Mouse (Mus musculus): ENCODE data around the gene Hscb. TPM values are rescaled to one million over a fixed set of nuclear protein-coding genes. Genes with fewer than 3 reads are reported as not detected.

Gene Hscb
- total and polyA plus RNA-seq, 3 experiments = 17.7 to 18.7 (median 18.5) TPM

DNA sequence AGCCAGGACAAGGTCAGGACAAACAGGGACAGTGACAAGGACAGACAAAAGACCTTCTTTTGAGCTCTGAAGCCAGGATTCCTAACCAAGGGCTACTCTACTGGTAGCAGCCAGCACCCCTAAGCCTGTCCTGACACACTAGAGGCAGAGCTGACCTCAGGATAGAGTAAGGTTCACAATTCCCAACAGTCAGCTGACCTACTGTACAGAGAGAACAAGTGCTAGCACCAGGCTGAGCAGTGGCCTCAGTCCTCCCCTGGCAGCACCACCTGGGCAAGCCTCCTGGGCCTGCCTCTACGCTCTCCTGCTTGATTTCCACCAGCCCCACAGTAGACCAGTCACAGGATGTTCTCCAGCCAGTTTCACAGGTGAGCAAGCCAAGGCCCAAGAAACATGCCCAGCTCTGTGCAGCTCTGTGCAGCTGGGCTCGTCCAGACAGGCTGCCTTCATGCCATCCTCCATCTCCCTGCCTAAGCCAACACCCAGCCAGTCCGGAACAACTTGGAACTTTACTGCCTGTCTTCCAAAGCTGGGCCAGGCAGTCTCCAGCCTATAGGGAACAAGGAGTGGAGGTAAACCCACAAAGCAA lies 38.4 kb downstream of the Hscb start:
- no peak overlapping the region for H3K4me3 ChIP-seq
- peak overlapping the region; percentile 28 for H3K27ac ChIP-seq
- no peak for DNase-seq
- WGBS = 67% methylated on average over 3 of the region's 3 CpGs
- peaks cover 6% of the 10 kb centered on the region for H3K79me2 ChIP-seq (replicated peaks; ENCODE audit: control insufficient read depth, insufficient read depth, low read length)
- intact Hi-C loops (cut with DNase I) = no loop called here
- peaks cover 22% of the 10 kb centered on the region for H3K4me1 ChIP-seq (ENCODE audit: control insufficient read depth, insufficient read depth, low read length)
- TF ChIP-seq CTCF (IDR thresholded peaks at IDR 0.05) (no peak), EP300 (IDR thresholded peaks at IDR 0.05; ENCODE audit: insufficient read depth, low read depth, low read length) (no peak), POLR2A (IDR thresholded peaks at IDR 0.05; ENCODE audit: insufficient read depth, low read depth, low read length) (no peak)
- no peaks in the 10 kb centered on the region for H3K27me3 ChIP-seq (ENCODE audit: control insufficient read depth, insufficient read depth, low read length)
- no peak overlapping the region for H3K9ac ChIP-seq (ENCODE audit: low read depth, low read length)
- H3K36me3 ChIP-seq (ENCODE audit: control insufficient read depth, insufficient read depth, low read length) = no peaks in the 10 kb centered on the region; the same call in 1 of the 2 replicates

DNA sequence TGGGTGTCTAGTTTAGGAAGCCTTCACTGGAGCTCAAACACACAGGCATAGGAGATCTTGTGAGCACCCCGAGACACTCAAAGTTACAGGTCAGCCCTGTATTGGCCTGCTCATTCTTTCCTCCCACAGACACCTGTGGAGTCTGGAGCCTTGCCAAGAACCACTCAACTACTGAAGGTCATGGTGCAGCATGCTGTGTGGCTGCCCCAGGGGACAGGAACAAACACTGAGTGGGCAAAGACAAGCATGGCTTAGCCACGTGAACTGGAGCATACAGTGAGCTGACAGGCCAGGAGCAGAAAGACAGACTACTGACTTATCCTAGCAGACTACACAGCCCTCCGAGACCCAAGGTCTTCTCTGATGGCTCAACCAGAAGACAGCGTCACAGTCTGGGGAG lies 41.9 kb downstream of the Hscb start:
- Histone ChIP-seq H3K27me3 (ENCODE audit: control insufficient read depth, insufficient read depth, low read length) (no peaks in the 10 kb centered on the region), H3K79me2 (replicated peaks; ENCODE audit: control insufficient read depth, insufficient read depth, low read length) (peaks cover 3% of the 10 kb centered on the region), H3K9ac (ENCODE audit: low read depth, low read length) (no peak overlapping the region), H3K4me3 (no peak overlapping the region), H3K4me1 (ENCODE audit: control insufficient read depth, insufficient read depth, low read length) (peaks cover 19% of the 10 kb centered on the region), H3K36me3 (ENCODE audit: control insufficient read depth, insufficient read depth, low read length) (no peaks in the 10 kb centered on the region; the same call in 1 of the 2 replicates), H3K27ac (no peak overlapping the region; the same call in 1 of the 2 replicates)
- WGBS = 35% methylated on average over 4 of the region's 4 CpGs
- no peak for TF ChIP-seq POLR2A (IDR thresholded peaks at IDR 0.05; ENCODE audit: insufficient read depth, low read depth, low read length)
- 0 out of 2 replicates have a peak, but pooled peaks have one; percentile 37 for TF ChIP-seq EP300 (IDR thresholded peaks at IDR 0.05; ENCODE audit: insufficient read depth, low read depth, low read length)
- no peak for TF ChIP-seq CTCF (IDR thresholded peaks at IDR 0.05)
- DNase-seq = no peak
- intact Hi-C loops (cut with DNase I) = no loop called here

DNA sequence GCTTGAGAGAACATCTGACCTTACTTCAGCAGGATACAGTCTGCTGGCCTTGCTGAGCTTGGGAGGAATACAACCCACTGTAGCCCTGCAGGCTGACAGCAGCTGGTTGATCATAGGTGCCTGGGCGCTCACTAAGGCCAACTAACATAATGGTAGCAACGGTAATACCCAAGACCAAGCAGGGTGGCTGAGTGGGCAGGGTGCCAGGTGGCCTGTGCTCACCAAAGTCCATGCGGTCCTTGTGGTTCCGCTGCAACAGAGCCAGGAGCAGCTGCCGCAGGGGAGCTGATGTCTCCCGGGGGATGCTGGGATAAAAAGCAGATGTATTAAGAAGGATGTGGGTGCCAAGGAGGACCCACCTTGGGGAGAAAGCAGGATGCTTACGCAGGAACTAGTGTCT lies 45.2 kb downstream of the Hscb start:
- no peak overlapping the region for H3K9ac ChIP-seq (ENCODE audit: low read depth, low read length)
- no peak overlapping the region for H3K27ac ChIP-seq
- 82% methylated on average over 7 of the region's 7 CpGs for WGBS
- no peak overlapping the region for H3K4me3 ChIP-seq
- intact Hi-C loops (cut with DNase I) = no loop called here
- H3K27me3 ChIP-seq (ENCODE audit: control insufficient read depth, insufficient read depth, low read length) = no peaks in the 10 kb centered on the region
- no peaks in the 10 kb centered on the region for H3K79me2 ChIP-seq (replicated peaks; ENCODE audit: control insufficient read depth, insufficient read depth, low read length)
- TF ChIP-seq CTCF (IDR thresholded peaks at IDR 0.05) (no peak), EP300 (IDR thresholded peaks at IDR 0.05; ENCODE audit: insufficient read depth, low read depth, low read length) (no peak), POLR2A (IDR thresholded peaks at IDR 0.05; ENCODE audit: insufficient read depth, low read depth, low read length) (no peak)
- peaks cover 7% of the 10 kb centered on the region; the same call in 1 of the 2 replicates for H3K4me1 ChIP-seq (ENCODE audit: control insufficient read depth, insufficient read depth, low read length)
- H3K36me3 ChIP-seq (ENCODE audit: control insufficient read depth, insufficient read depth, low read length) = no peaks in the 10 kb centered on the region
- no peak for DNase-seq

DNA sequence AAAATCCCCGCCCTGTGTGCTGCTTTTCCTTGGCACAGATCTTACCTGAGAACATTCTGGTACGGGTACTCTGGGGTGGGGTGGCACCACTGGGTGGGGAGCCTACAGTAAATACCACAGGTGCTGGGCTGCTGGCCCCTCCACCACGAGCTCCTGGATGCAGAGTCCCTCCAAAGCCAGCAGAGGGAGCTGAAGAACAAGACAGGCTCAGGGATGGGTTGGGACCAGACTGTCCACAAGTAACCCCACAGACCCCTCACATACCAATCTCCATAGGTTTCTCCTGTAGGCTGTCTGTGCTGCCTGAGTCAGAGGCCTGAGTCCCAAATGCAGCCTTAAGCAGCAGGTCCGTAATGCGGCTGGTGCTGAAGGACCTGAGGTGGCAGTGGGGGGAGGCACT lies 50.9 kb downstream of the Hscb start:
- WGBS = 59% methylated on average over 5 of the region's 5 CpGs
- intact Hi-C loops (cut with DNase I) = loop anchor here (1.0 to 5.0 kb wide), 2 partner anchors 135 to 479 kb away; no protein-coding TSS in a partner anchor

DNA sequence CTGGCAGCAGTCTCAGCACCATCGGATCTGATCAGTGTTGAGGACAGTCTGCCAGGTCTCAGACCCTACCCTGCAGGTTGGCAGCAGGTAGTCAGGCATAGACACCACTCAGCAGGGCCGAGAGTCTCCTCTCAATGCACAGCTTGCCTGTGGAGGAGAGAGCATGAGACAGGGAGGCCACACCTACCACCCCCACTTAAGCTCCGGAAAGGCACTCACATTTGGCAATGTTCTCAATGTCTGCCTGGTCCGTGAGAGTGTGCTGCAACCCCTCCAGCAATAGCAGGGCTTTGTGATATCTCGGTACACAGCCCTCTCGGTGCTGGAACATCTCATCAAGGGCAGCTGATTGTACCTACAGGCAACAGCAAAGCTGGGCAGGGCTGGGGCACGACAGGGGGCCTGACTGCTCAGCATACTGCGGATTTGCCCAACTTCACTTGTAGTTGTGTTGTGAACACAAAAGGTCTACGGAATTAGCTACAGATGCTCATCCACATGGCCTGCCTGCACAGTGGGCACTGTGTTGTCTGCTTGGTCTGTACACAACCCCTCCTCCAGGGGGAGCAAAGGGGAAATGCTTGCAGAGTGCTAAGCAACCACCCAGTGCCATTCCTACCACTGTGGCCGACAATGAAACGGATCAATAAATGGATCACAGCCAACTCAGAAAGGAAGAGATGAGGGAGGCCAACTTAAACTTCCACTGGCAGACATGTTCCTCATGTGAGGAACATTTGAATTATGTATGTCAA lies 53.3 kb downstream of the Hscb start:
- DNase-seq = peak in 1 of 2 experiments; percentile 26
- Histone ChIP-seq H3K27ac (no peak overlapping the region), H3K27me3 (ENCODE audit: control insufficient read depth, insufficient read depth, low read length) (no peaks in the 10 kb centered on the region), H3K9ac (ENCODE audit: low read depth, low read length) (no peak overlapping the region), H3K4me3 (no peak overlapping the region), H3K79me2 (replicated peaks; ENCODE audit: control insufficient read depth, insufficient read depth, low read length) (no peaks in the 10 kb centered on the region), H3K36me3 (ENCODE audit: control insufficient read depth, insufficient read depth, low read length) (no peaks in the 10 kb centered on the region), H3K4me1 (ENCODE audit: control insufficient read depth, insufficient read depth, low read length) (no peaks in the 10 kb centered on the region)
- intact Hi-C loops (cut with DNase I) = loop anchor here (5.0 kb wide), 1 partner anchor 481 kb away; no protein-coding TSS in a partner anchor
- no peak for TF ChIP-seq POLR2A (IDR thresholded peaks at IDR 0.05; ENCODE audit: insufficient read depth, low read depth, low read length)
- TF ChIP-seq CTCF (IDR thresholded peaks at IDR 0.05) = peak; percentile 62
- TF ChIP-seq EP300 (IDR thresholded peaks at IDR 0.05; ENCODE audit: insufficient read depth, low read depth, low read length) = no peak
- 55% methylated on average over 11 of the region's 11 CpGs for WGBS

More for the DNA sequence above, 50.9 kb downstream of the Hscb start:
- peak; percentile 31 to 45 for DNase-seq
- Histone ChIP-seq H3K4me3 (no peak overlapping the region), H3K36me3 (ENCODE audit: control insufficient read depth, insufficient read depth, low read length) (no peaks in the 10 kb centered on the region), H3K9ac (ENCODE audit: low read depth, low read length) (no peak overlapping the region), H3K27me3 (ENCODE audit: control insufficient read depth, insufficient read depth, low read length) (no peaks in the 10 kb centered on the region), H3K79me2 (replicated peaks; ENCODE audit: control insufficient read depth, insufficient read depth, low read length) (no peaks in the 10 kb centered on the region), H3K27ac (no peak overlapping the region), H3K4me1 (ENCODE audit: control insufficient read depth, insufficient read depth, low read length) (no peaks in the 10 kb centered on the region)
- no peak for TF ChIP-seq EP300 (IDR thresholded peaks at IDR 0.05; ENCODE audit: insufficient read depth, low read depth, low read length)
- TF ChIP-seq POLR2A (IDR thresholded peaks at IDR 0.05; ENCODE audit: insufficient read depth, low read depth, low read length) = no peak
- peak; percentile 88 for TF ChIP-seq CTCF (IDR thresholded peaks at IDR 0.05)

DNA sequence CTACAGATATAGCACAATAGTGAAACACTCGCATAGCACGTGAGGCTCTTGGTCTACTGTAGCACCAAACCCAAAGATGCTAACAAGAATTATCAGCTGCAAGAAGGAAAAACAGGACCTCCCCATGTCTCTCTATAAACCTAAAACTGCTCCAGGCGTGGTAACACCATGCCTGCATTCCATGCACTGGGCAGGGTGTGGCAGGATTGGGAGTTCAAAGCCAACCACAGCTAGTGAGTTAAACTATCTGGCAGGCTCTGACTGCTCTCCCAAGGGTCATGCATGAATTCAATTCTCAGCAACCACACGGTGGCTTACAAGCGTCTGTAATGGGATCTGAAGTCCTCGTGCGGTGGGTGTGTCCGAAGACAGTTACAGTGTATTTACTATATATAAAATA lies 56.4 kb downstream of the Hscb start:
- Histone ChIP-seq H3K79me2 (replicated peaks; ENCODE audit: control insufficient read depth, insufficient read depth, low read length) (no peaks in the 10 kb centered on the region), H3K9ac (ENCODE audit: low read depth, low read length) (no peak overlapping the region), H3K4me1 (ENCODE audit: control insufficient read depth, insufficient read depth, low read length) (peaks cover 2% of the 10 kb centered on the region), H3K27ac (no peak overlapping the region), H3K4me3 (no peak overlapping the region), H3K36me3 (ENCODE audit: control insufficient read depth, insufficient read depth, low read length) (no peaks in the 10 kb centered on the region), H3K27me3 (ENCODE audit: control insufficient read depth, insufficient read depth, low read length) (no peaks in the 10 kb centered on the region)
- no peak for TF ChIP-seq CTCF (IDR thresholded peaks at IDR 0.05)
- no peak for TF ChIP-seq POLR2A (IDR thresholded peaks at IDR 0.05; ENCODE audit: insufficient read depth, low read depth, low read length)
- no peak for TF ChIP-seq EP300 (IDR thresholded peaks at IDR 0.05; ENCODE audit: insufficient read depth, low read depth, low read length)
- 63% methylated on average over 8 of the region's 8 CpGs for WGBS
- intact Hi-C loops (cut with DNase I) = no loop called here
- DNase-seq = no peak

Data from heart, adult 2 months (tissue).